Mouse (Mus musculus): ENCODE measurements around the gene Mrgprg. TPM values are rescaled to one million over a fixed set of nuclear protein-coding genes. Genes with fewer than 3 reads are reported as not detected.

Gene Mrgprg
- total RNA-seq, 2 experiments from 2014 or later = not detected

- no peak for ATAC-seq (replicated peaks; ENCODE audit: low FRiP score, poor library complexity, severe bottlenecking)
Observed at GRCm38 (mm10) chr7:143756125-143757026, 10.4 kb downstream of the Mrgprg start, which contains the start of gene Osbpl5. Gene Osbpl5, minus strand, starts transcription at chr7:143756985.

- no peak for ATAC-seq (replicated peaks; ENCODE audit: low FRiP score, poor library complexity, severe bottlenecking)
Observed at GRCm38 (mm10) chr7:143755357-143756124, 11.3 kb downstream of the Mrgprg start.

- ATAC-seq (replicated peaks; ENCODE audit: low FRiP score, poor library complexity, severe bottlenecking) = no peak
Observed at GRCm38 (mm10) chr7:143753990-143754715, 12.6 kb downstream of the Mrgprg start.

- ATAC-seq (replicated peaks; ENCODE audit: low FRiP score, poor library complexity, severe bottlenecking) = no peak
Observed at GRCm38 (mm10) chr7:143752606-143753005, 14.2 kb downstream of the Mrgprg start.

- ATAC-seq (replicated peaks; ENCODE audit: low FRiP score, poor library complexity, severe bottlenecking) = no peak
Observed at GRCm38 (mm10) chr7:143752056-143752455, 14.7 kb downstream of the Mrgprg start.

- ATAC-seq (replicated peaks; ENCODE audit: low FRiP score, poor library complexity, severe bottlenecking) = no peak
Observed at GRCm38 (mm10) chr7:143751380-143751779, 15.4 kb downstream of the Mrgprg start.

- no peak for ATAC-seq (replicated peaks; ENCODE audit: low FRiP score, poor library complexity, severe bottlenecking)
Observed at GRCm38 (mm10) chr7:143749045-143749444, 17.7 kb downstream of the Mrgprg start.

GRCm38 (mm10) chr7:143748041-143748868 is 18.5 kb downstream of the Mrgprg start:
- ATAC-seq (replicated peaks; ENCODE audit: low FRiP score, poor library complexity, severe bottlenecking) = no peak

- no peak for ATAC-seq (replicated peaks; ENCODE audit: low FRiP score, poor library complexity, severe bottlenecking)
Observed at GRCm38 (mm10) chr7:143740653-143741052, 26.1 kb downstream of the Mrgprg start.

GRCm38 (mm10) chr7:143739511-143740461 is 27.0 kb downstream of the Mrgprg start:
- no peak for ATAC-seq (replicated peaks; ENCODE audit: low FRiP score, poor library complexity, severe bottlenecking)

- ATAC-seq (replicated peaks; ENCODE audit: low FRiP score, poor library complexity, severe bottlenecking) = no peak
Observed at GRCm38 (mm10) chr7:143738601-143739006, 28.2 kb downstream of the Mrgprg start.

GRCm38 (mm10) chr7:143738194-143738593 is 28.6 kb downstream of the Mrgprg start:
- no peak for ATAC-seq (replicated peaks; ENCODE audit: low FRiP score, poor library complexity, severe bottlenecking)

GRCm38 (mm10) chr7:143733746-143734145 is 33.0 kb downstream of the Mrgprg start:
- ATAC-seq (replicated peaks; ENCODE audit: low FRiP score, poor library complexity, severe bottlenecking) = no peak

- no peak for ATAC-seq (replicated peaks; ENCODE audit: low FRiP score, poor library complexity, severe bottlenecking)
Observed at GRCm38 (mm10) chr7:143729886-143730285, 36.9 kb downstream of the Mrgprg start.

- ATAC-seq (replicated peaks; ENCODE audit: low FRiP score, poor library complexity, severe bottlenecking) = no peak
Observed at GRCm38 (mm10) chr7:143726396-143726795, 40.4 kb downstream of the Mrgprg start.

- ATAC-seq (replicated peaks; ENCODE audit: low FRiP score, poor library complexity, severe bottlenecking) = no peak
Observed at GRCm38 (mm10) chr7:143723841-143724240, 43.0 kb downstream of the Mrgprg start.

GRCm38 (mm10) chr7:143722646-143723045 is 44.1 kb downstream of the Mrgprg start:
- ATAC-seq (replicated peaks; ENCODE audit: low FRiP score, poor library complexity, severe bottlenecking) = no peak

- no peak for ATAC-seq (replicated peaks; ENCODE audit: low FRiP score, poor library complexity, severe bottlenecking)
Observed at GRCm38 (mm10) chr7:143717811-143718210, 49.0 kb downstream of the Mrgprg start.
